Mouse (Mus musculus): ENCODE measurements at regions not wholly inside any gene's neighbourhood (a gene's known extent, or its start where the extent isn't known, plus 50 kb on each side); places are given as distances from the start of the nearest gene placed in this dataset.
"Not testable (repeated sequence)": the region's sequence is repeated elsewhere in the genome, so short reads cannot be mapped to it uniquely, and the experiment has no call there.

DNA sequence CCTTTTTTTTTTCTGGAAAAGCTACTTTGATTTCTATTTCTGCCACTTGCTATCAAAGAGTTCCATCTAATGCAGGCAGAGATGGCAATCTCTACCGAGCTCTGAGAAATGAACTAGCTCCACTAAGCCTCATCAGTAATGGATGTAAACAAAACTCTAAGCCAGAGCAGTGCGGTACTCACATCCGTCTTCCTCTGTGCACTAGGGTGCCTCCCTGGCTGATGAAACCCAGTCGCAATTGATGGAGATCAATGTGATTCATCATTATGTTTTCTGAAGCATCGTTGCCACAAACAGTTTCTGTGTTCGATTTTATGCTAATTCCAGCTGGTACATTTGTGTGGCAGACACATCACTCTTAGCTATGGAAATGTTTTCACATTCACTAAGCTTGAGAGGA lies 206.8 kb upstream of the Btg1 start:
- Histone ChIP-seq H3K27me3 (no peaks in the 10 kb centered on the region), H3K4me2 (no peak overlapping the region), H3K4me3 (no peak overlapping the region), H3K36me3 (no peaks in the 10 kb centered on the region), H3K27ac (replicated peaks) (no peak overlapping the region), H3K4me1 (replicated peaks) (no peaks in the 10 kb centered on the region), H3K9ac (no peak overlapping the region), H3K9me3 (no peaks in the 10 kb centered on the region)
- no peak for ATAC-seq (ENCODE audit: low read depth)
- WGBS: 62% methylated on average over 6 of the region's 6 CpGs

DNA sequence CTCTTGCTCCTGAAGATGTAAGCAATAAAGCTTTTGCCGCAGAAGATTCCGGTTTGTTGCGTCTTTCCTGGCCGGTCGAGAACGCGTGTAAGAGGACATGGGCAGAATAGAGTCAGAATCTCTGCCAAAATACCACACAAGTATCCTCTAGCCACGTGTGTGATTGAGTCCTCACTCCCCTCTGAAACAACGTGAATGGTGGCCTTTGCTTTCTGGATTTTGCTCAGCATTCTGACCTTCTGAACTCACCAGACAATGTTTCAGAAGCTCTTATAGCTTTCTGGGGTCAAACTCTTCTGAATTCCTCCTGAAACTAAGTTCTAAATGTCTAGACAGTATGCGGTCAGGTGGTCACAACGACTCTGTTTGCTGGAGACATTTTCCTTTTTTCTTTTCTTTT lies 202.0 kb upstream of the Btg1 start:
- H3K4me3 ChIP-seq: no peak overlapping the region
- no peak overlapping the region for H3K27ac ChIP-seq (replicated peaks)
- no peaks in the 10 kb centered on the region for H3K4me1 ChIP-seq (replicated peaks)
- H3K9ac ChIP-seq: no peak overlapping the region
- no peaks in the 10 kb centered on the region for H3K9me3 ChIP-seq
- ATAC-seq (ENCODE audit: low read depth): no peak
- 94% methylated on average over 11 of the region's 11 CpGs for WGBS
- no peaks in the 10 kb centered on the region for H3K27me3 ChIP-seq
- no peak overlapping the region for H3K4me2 ChIP-seq
- H3K36me3 ChIP-seq: no peaks in the 10 kb centered on the region

DNA sequence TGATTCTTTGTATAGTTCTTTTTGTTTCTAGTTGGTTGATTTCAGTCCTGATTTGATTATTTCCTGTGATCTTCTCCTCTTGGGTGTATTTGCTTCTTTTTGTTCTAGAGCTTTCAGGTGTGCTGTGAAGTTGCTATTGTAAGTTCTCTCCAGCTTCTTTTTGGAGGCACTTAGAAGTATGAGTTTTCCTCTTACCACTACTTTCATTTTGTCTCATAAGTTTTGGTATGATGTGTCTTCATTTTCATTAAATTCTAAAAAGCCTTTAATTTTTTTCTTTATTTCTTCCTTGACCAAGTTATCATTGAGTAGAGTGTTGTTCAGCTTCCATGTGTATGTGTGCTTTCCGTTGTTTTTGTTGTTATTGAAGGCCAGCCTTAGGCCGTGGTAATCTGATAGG lies 195.3 kb upstream of the Btg1 start:
- WGBS: 98% methylated on average over 2 of the region's 2 CpGs
- not testable (repeated sequence) for H3K36me3 ChIP-seq; H3K9me3 ChIP-seq; H3K4me1 ChIP-seq (replicated peaks); H3K4me2 ChIP-seq; ATAC-seq (ENCODE audit: low read depth); H3K9ac ChIP-seq; H3K4me3 ChIP-seq; H3K27me3 ChIP-seq; H3K27ac ChIP-seq (replicated peaks)

DNA sequence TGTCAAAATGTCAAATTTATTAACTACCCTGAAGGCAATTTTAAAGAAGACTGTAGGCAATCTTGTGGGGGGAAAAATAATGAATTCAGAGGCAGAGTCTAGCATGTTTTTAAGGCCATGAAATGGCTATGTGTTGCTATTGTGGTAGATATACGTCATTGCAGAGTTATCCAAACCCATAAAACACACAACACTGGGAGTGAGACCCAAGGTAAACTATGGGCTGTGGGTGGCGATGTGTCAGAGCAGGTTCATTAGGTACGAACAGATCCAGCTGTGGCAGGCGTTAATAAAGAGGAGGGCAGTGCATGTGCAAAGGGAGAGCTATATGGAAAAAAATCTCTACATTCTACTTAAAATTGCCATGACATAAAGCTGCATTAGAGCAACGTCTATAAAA lies 189.4 kb upstream of the Btg1 start:
- Histone ChIP-seq H3K27me3 (no peaks in the 10 kb centered on the region), H3K9me3 (no peaks in the 10 kb centered on the region), H3K4me1 (replicated peaks) (no peaks in the 10 kb centered on the region), H3K4me2 (no peak overlapping the region), H3K9ac (no peak overlapping the region), H3K36me3 (no peaks in the 10 kb centered on the region), H3K27ac (replicated peaks) (no peak overlapping the region), H3K4me3 (no peak overlapping the region)
- 83% methylated on average over 5 of the region's 5 CpGs for WGBS
- no peak for ATAC-seq (ENCODE audit: low read depth)

DNA sequence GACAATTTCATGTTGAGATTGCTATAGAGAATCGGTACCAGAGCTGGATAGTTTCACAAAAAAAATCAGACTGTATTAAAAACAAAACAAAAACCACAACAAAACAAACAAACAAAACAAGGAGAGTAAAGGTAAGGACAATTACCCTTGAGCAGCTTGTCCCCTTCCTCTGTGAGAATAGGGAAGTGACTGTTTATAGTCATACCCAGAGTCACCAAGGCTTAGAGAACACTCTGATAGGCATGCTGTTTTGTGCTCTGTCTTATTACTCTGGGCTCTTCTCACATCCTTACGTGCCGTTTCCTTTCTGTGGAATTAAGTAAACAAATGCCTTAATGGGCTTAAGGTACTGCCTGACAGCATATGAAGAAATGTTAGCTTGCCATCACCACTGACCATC lies 186.7 kb upstream of the Btg1 start:
- Histone ChIP-seq H3K4me1 (replicated peaks) (no peaks in the 10 kb centered on the region), H3K36me3 (no peaks in the 10 kb centered on the region), H3K27me3 (no peaks in the 10 kb centered on the region), H3K9ac (no peak overlapping the region), H3K4me3 (no peak overlapping the region), H3K4me2 (no peak overlapping the region), H3K9me3 (no peaks in the 10 kb centered on the region), H3K27ac (replicated peaks) (no peak overlapping the region)
- 72% methylated on average over 3 of the region's 3 CpGs for WGBS
- no peak for ATAC-seq (ENCODE audit: low read depth)

DNA sequence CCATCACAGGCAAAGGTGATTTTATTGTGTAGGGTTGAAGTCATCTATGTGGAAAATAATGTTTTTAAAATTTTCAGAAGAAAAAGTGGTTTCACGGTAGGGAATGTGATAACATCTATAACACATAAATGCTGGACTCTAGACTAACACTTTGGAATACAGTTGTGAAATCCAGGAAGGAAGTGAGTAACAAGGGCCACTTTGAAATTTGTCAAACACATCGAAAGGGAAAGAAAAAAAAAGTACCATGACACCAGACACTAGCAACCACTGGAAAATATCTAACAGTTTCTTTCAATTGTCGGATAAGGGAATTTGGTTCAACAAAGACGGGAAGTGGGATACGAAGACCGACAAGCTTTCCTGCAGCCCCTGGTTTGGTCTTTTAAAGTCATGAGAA lies 181.7 kb upstream of the Btg1 start:
- no peak overlapping the region for H3K27ac ChIP-seq (replicated peaks)
- H3K4me1 ChIP-seq (replicated peaks): no peaks in the 10 kb centered on the region
- H3K4me3 ChIP-seq: no peak overlapping the region
- no peaks in the 10 kb centered on the region for H3K27me3 ChIP-seq
- no peaks in the 10 kb centered on the region for H3K36me3 ChIP-seq
- no peak for ATAC-seq (ENCODE audit: low read depth)
- 87% methylated on average over 6 of the region's 6 CpGs for WGBS
- no peaks in the 10 kb centered on the region for H3K9me3 ChIP-seq
- no peak overlapping the region for H3K4me2 ChIP-seq
- no peak overlapping the region for H3K9ac ChIP-seq

DNA sequence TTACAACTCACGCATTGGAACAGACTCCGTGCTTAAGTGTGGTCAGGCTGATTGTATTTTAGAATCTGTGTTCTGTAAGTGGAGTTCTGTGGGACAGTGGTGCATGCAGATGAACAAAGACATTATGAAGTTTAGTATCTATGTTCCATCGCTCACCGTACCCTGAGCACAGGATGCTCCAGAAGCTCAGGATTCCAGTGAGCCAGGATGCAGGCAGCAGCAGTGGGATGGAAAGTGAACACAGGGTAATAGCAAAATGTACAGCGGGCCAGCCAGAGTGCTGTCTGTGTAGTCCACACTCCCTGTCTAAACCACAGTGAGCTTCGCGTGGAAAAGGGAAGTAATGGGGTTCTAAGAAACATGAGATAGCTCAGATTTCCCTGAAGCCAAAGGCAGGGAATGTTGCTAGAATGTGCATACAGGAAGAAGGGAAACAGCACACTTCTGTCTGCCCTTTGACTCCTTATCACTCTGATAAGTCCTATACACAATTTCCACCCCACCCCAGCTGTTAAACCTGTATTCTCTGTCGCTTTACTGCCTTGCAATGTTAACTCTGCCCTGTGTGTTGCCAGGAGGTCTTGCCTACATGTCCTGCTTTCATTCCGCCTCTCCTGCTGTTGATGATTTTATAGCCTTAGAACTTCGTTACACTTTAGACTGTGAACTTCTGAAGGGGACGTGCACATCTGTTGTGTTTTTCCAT lies 178.3 kb upstream of the Btg1 start:
- WGBS: 87% methylated on average over 11 of the region's 11 CpGs
- Histone ChIP-seq H3K27ac (replicated peaks) (no peak overlapping the region), H3K4me1 (replicated peaks) (no peaks in the 10 kb centered on the region), H3K4me2 (no peak overlapping the region), H3K36me3 (no peaks in the 10 kb centered on the region), H3K4me3 (no peak overlapping the region), H3K9me3 (no peaks in the 10 kb centered on the region), H3K9ac (no peak overlapping the region), H3K27me3 (no peaks in the 10 kb centered on the region)
- ATAC-seq (ENCODE audit: low read depth): no peak

DNA sequence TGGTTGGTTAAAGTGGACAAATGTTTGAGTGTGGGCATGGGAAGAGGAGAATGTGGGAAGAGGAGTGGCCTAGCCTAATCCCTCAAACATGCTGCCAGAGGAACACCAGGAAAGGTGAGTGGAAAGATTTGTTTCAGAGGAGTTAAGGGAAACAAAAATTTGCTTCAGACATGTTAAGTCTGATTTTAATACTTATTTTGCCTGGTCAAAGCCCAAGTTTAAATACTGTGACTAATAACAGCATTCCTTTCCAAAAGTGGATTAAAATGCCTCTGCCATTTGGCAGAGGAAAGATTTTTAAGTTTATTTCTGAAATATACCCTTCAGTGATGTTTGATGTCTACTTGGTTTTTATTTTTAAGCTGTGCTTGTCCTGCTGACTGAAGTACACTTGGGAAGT lies 174.6 kb upstream of the Btg1 start:
- H3K4me3 ChIP-seq: no peak overlapping the region
- no peak for ATAC-seq (ENCODE audit: low read depth)
- no peak overlapping the region for H3K27ac ChIP-seq (replicated peaks)
- H3K9ac ChIP-seq: no peak overlapping the region
- 0 out of 2 replicates have a peak, but pooled peaks cover 3% of the 10 kb centered on the region for H3K9me3 ChIP-seq
- H3K36me3 ChIP-seq: no peaks in the 10 kb centered on the region
- no peaks in the 10 kb centered on the region for H3K4me1 ChIP-seq (replicated peaks)
- H3K27me3 ChIP-seq: no peaks in the 10 kb centered on the region
- H3K4me2 ChIP-seq: no peak overlapping the region

DNA sequence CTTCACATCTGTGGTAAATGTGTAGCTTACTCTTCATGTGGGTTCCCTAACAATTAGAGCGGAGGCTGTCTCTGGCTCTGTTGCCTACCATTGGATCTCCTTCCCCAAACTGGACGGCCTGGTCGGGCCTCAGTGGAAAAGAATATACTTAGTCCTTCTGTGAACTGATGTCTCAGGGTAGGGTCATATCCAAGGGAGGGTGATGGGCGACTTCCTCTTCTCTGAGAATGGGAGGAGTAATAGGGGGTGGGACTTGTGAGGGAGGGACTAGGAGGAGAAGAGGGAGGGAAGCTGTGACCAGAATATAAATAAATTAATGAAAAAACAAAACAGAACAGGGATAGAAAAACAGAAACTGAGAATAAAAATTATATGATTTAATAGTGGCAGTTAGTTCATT lies 166.5 kb upstream of the Btg1 start:
- H3K36me3 ChIP-seq: no peaks in the 10 kb centered on the region
- no peaks in the 10 kb centered on the region for H3K27me3 ChIP-seq
- H3K9ac ChIP-seq: no peak overlapping the region
- no peak for ATAC-seq (ENCODE audit: low read depth)
- H3K4me2 ChIP-seq: no peak overlapping the region
- no peaks in the 10 kb centered on the region for H3K4me1 ChIP-seq (replicated peaks)
- no peak overlapping the region for H3K27ac ChIP-seq (replicated peaks)
- 0 out of 2 replicates have a peak, but pooled peaks cover 10% of the 10 kb centered on the region for H3K9me3 ChIP-seq
- no peak overlapping the region for H3K4me3 ChIP-seq
- 91% methylated on average over 4 of the region's 4 CpGs for WGBS

DNA sequence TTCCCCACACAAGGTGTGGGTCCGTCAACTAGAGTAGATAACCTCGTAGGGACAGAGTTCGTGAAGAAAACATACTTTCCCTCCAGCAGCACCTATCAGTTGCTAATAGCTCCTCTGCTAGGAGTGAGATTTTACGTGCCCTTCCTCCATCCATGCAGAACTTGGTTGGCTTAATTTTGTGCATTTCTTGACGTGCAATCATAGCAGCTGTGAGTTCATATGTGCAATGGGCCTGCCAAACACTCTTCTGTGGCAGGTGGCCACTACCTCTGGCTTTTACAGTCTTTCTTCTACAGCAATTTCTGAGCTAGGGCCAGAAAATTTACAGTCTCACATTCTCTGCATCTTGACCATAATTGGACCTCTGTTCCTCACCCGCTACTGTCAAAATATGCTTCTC lies 161.9 kb upstream of the Btg1 start:
- 92% methylated on average over 6 of the region's 6 CpGs for WGBS

DNA sequence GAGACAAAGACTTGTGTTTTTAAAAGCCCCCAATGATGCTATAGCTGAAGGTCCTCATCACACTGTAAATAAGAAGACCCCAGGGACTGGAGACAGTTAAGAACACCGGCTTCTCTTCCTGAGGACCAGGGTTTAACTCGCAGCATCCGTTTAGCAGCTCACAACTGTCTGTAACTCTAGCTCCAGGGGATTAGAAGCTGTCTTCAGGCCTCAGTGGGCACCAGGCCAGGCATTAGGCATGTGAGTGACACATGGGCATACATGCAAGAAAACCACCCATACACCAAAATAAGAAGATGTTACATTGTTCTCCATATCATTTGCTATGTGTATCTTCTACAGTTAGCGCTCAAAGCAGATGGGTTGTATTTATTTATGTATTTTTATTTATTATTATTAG lies 158.3 kb upstream of the Btg1 start:
- no peak overlapping the region for H3K4me2 ChIP-seq
- H3K27ac ChIP-seq (replicated peaks): no peak overlapping the region
- no peaks in the 10 kb centered on the region for H3K4me1 ChIP-seq (replicated peaks)
- H3K9me3 ChIP-seq: no peaks in the 10 kb centered on the region
- no peaks in the 10 kb centered on the region for H3K36me3 ChIP-seq
- H3K4me3 ChIP-seq: no peak overlapping the region
- ATAC-seq (ENCODE audit: low read depth): no peak
- H3K9ac ChIP-seq: no peak overlapping the region
- WGBS: 73% methylated on average over 4 of the region's 4 CpGs
- H3K27me3 ChIP-seq: no peaks in the 10 kb centered on the region

More for the DNA sequence above, 161.9 kb upstream of the Btg1 start:
- Histone ChIP-seq H3K4me3 (no peak overlapping the region), H3K4me1 (replicated peaks) (no peaks in the 10 kb centered on the region), H3K27me3 (no peaks in the 10 kb centered on the region), H3K36me3 (no peaks in the 10 kb centered on the region), H3K9me3 (0 out of 2 replicates have a peak, but pooled peaks cover 10% of the 10 kb centered on the region), H3K9ac (no peak overlapping the region), H3K4me2 (no peak overlapping the region), H3K27ac (replicated peaks) (no peak overlapping the region)
- no peak for ATAC-seq (ENCODE audit: low read depth)

DNA sequence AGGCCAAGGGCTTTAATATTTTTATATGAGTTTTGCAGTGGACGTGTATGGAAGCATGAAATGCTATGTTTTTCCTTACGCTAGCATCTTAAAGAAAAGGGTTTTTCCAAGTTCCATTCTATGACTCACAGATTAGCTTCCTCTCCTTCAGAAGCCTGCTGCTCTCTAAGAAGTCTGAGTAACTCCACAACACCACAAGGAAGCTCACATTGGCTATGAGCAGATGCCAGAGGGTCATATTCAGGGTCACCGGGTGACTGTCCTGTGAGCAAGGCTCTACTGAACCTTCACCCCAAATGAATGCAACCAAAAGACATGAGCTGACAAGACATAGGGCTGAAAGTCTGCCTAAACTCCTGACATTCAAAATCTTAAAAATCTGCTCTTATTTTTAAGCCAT lies 157.6 kb upstream of the Btg1 start:
- no peaks in the 10 kb centered on the region for H3K27me3 ChIP-seq
- WGBS: 87% methylated on average over 3 of the region's 3 CpGs
- no peaks in the 10 kb centered on the region for H3K4me1 ChIP-seq (replicated peaks)
- no peak overlapping the region for H3K27ac ChIP-seq (replicated peaks)
- H3K9ac ChIP-seq: no peak overlapping the region
- no peak for ATAC-seq (ENCODE audit: low read depth)
- no peaks in the 10 kb centered on the region for H3K9me3 ChIP-seq
- H3K4me3 ChIP-seq: no peak overlapping the region
- H3K4me2 ChIP-seq: no peak overlapping the region
- no peaks in the 10 kb centered on the region for H3K36me3 ChIP-seq

DNA sequence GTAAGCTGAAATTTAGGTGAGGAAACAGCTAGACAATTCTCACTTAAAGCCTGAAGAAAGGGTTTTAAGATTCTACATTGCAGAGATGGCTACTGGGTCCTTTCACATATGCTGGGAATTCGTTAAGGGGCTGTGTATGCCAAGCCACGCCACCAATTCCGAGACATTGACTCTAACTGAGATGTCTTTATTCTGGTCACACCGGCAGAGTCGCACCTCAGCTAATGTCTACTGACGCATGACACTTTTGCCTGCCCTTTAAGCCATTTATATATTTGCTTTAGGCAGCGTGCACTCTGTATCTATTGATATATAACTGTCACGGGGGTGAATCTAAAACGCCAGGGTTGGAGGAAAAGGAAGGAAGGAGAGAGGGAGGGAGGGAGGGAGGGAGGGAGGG lies 156.7 kb upstream of the Btg1 start:
- Histone ChIP-seq H3K27me3 (no peaks in the 10 kb centered on the region), H3K9me3 (no peaks in the 10 kb centered on the region), H3K36me3 (no peaks in the 10 kb centered on the region), H3K27ac (replicated peaks) (no peak overlapping the region), H3K9ac (no peak overlapping the region), H3K4me2 (no peak overlapping the region), H3K4me3 (no peak overlapping the region), H3K4me1 (replicated peaks) (no peaks in the 10 kb centered on the region)
- no peak for ATAC-seq (ENCODE audit: low read depth)
- 57% methylated on average over 8 of the region's 9 CpGs for WGBS

All from neural tube, embryonic 13.5 days (tissue).